ENCODE assay signal across 12 mouse cellular contexts in genomic region chr13:53007781-53008180, GRCm38 (mm10). TPM values are rescaled to one million over a fixed set of nuclear protein-coding genes. Genes with fewer than 3 reads are reported as not detected.
A peak's percentile ranks its signal among the peaks of the same experiment; 100 is the strongest.
DNase-seq lines count a peak whose midpoint lies in the region; ATAC-seq and TF ChIP-seq lines count a peak whose summit lies in the region.
"Had no signal": no experiment of that assay in that cellular context is flagged by ENCODE, and none has a peak within 500 bp of the region (broad histone marks: within the 10 kb centered on the region; RNA-seq: fewer than 3 reads in every experiment).

No protein-coding gene starts in this region.

- no peak overlapping the region for H3K27ac ChIP-seq in intestine, postnatal 0 days (ENCODE audit: low read depth, low read length)
- no peak overlapping the region for H3K27ac ChIP-seq in intestine, embryonic 16.5 days (ENCODE audit: low read length)
- H3K27ac ChIP-seq in liver, embryonic 12.5 days: no peak overlapping the region
- H3K27ac ChIP-seq: hindbrain, embryonic 12.5 days; layer of hippocampus, adult 2 months; neural tube, embryonic 15.5 days had no signal

- H3K4me1 ChIP-seq in intestine, postnatal 0 days (replicated peaks; ENCODE audit: control insufficient read depth, insufficient read depth, low read length): no peaks in the 10 kb centered on the region
- H3K4me1 ChIP-seq in intestine, embryonic 16.5 days (ENCODE audit: control insufficient read depth, insufficient read depth, low read length): 0 out of 2 replicates have a peak, but pooled peaks cover 14% of the 10 kb centered on the region
- H3K4me1 ChIP-seq in liver, embryonic 12.5 days: no peaks in the 10 kb centered on the region

- peak; percentile 35 for DNase-seq in adrenal gland, postnatal 10 days
- DNase-seq in adrenal gland, postnatal 4 days (ENCODE audit: low spot score in 2 of 2): no peak
- peak; percentile 55 to 66 for DNase-seq in cerebellum, postnatal 14 days
- peak; percentile 13 to 27 for DNase-seq in heart, postnatal 36 days
- DNase-seq in B cell, adult 2 months: no peak
- DNase-seq: kidney, adult 2 months had no signal

- H3K9ac ChIP-seq in intestine, postnatal 0 days (ENCODE audit: low read depth, low read length): no peak overlapping the region
- no peak overlapping the region for H3K9ac ChIP-seq in intestine, embryonic 16.5 days (ENCODE audit: low read depth, low read length)
- no peak overlapping the region for H3K9ac ChIP-seq in liver, embryonic 12.5 days
- H3K9ac ChIP-seq: hindbrain, embryonic 12.5 days; neural tube, embryonic 15.5 days had no signal

- H3K9me3 ChIP-seq in intestine, postnatal 0 days (ENCODE audit: control insufficient read depth): no peaks in the 10 kb centered on the region
- no peaks in the 10 kb centered on the region for H3K9me3 ChIP-seq in intestine, embryonic 16.5 days (ENCODE audit: control insufficient read depth, low read length)
- H3K9me3 ChIP-seq in liver, embryonic 12.5 days (replicated peaks): no peaks in the 10 kb centered on the region
- H3K9me3 ChIP-seq: hindbrain, embryonic 12.5 days; neural tube, embryonic 15.5 days had no signal

- WGBS in intestine, postnatal 0 days: 47% methylated on average over 3 of the region's 3 CpGs
- 43% methylated on average over 3 of the region's 3 CpGs for WGBS in intestine, embryonic 16.5 days
- WGBS in liver, embryonic 12.5 days (ENCODE audit: insufficient replicate concordance): 47% methylated on average over 3 of the region's 3 CpGs

- no peak overlapping the region for H3K4me2 ChIP-seq in intestine, postnatal 0 days (replicated peaks; ENCODE audit: low read depth)
- H3K4me2 ChIP-seq in intestine, embryonic 16.5 days (ENCODE audit: low read depth, low read length): no peak overlapping the region
- H3K4me2 ChIP-seq in liver, embryonic 12.5 days: no peak overlapping the region
- H3K4me2 ChIP-seq: hindbrain, embryonic 12.5 days; neural tube, embryonic 15.5 days had no signal

- no peak for ATAC-seq in intestine, postnatal 0 days
- ATAC-seq in intestine, embryonic 16.5 days: no peak
- ATAC-seq in liver, embryonic 12.5 days: no peak

- intact Hi-C loops in heart, postnatal 36 days (cut with DNase I): loop anchor here (2.0 to 5.0 kb wide), 2 partner anchors 25 to 60 kb away; no protein-coding TSS in a partner anchor

- no peaks in the 10 kb centered on the region for H3K36me3 ChIP-seq in intestine, postnatal 0 days (ENCODE audit: control insufficient read depth, insufficient read depth)
- no peaks in the 10 kb centered on the region for H3K36me3 ChIP-seq in intestine, embryonic 16.5 days (ENCODE audit: control insufficient read depth, insufficient read depth, low read length)
- no peaks in the 10 kb centered on the region for H3K36me3 ChIP-seq in liver, embryonic 12.5 days
- H3K36me3 ChIP-seq: hindbrain, embryonic 12.5 days; neural tube, embryonic 15.5 days had no signal

- no peak overlapping the region for H3K4me3 ChIP-seq in intestine, postnatal 0 days (ENCODE audit: low read depth, low read length)
- H3K4me3 ChIP-seq in intestine, embryonic 16.5 days (ENCODE audit: low read length): no peak overlapping the region
- H3K4me3 ChIP-seq in liver, embryonic 12.5 days: no peak overlapping the region
- H3K4me3 ChIP-seq: hindbrain, embryonic 12.5 days; layer of hippocampus, adult 2 months; neural tube, embryonic 15.5 days had no signal

- H3K27me3 ChIP-seq in intestine, postnatal 0 days (replicated peaks; ENCODE audit: control insufficient read depth, insufficient read depth, low read length): no peaks in the 10 kb centered on the region
- no peaks in the 10 kb centered on the region for H3K27me3 ChIP-seq in intestine, embryonic 16.5 days (replicated peaks; ENCODE audit: control insufficient read depth, insufficient read depth, low read length)
- no peaks in the 10 kb centered on the region for H3K27me3 ChIP-seq in liver, embryonic 12.5 days (replicated peaks)
- H3K27me3 ChIP-seq: hindbrain, embryonic 12.5 days; neural tube, embryonic 15.5 days had no signal

- TF ChIP-seq CTCF in intestine, postnatal 0 days (IDR thresholded peaks at IDR 0.05; ENCODE audit: low read depth): peak; percentile 18; the same call in 1 of the 2 replicates

RNA-seq across cellular contexts. Expression of gene Nfil3, which starts 26.9 kb away (rescaled TPM):
- 10 to 100 TPM; 23.0 to 83.7 TPM for total RNA-seq in adrenal gland, postnatal 10 days (2021)
- 10 to 100 TPM; 27.2 to 29.3 TPM for total RNA-seq in adrenal gland, postnatal 4 days (2021)
- 15.6 and 15.8 TPM in 2 replicates for polyA plus RNA-seq in intestine, postnatal 0 days (2015; fragmentation: Nextera tagmentation; extraction: Ambion mirVana)
- polyA plus RNA-seq in intestine, embryonic 16.5 days (2015; fragmentation: Nextera tagmentation; extraction: Ambion mirVana): 28.4 and 30.0 TPM in 2 replicates
- 10 to 100 TPM; 10.3 to 25.7 TPM for total RNA-seq in heart, postnatal 36 days (2021)
- polyA plus RNA-seq in liver, embryonic 12.5 days (2016; fragmentation: Nextera tagmentation; extraction: Ambion mirVana): 5.0 and 5.4 TPM in 2 replicates

Comparison
In these comparisons a context has a peak if more than half of its experiments do, and no peak if none do; other contexts are left out.
1. DNase-seq: peak in adrenal gland, postnatal 10 days (single experiment), cerebellum, postnatal 14 days (2 of 2) and heart, postnatal 36 days (2 of 2); none in adrenal gland, postnatal 4 days (0 of 2) and B cell, adult 2 months (0 of 2).